Mouse (Mus musculus) lung, postnatal 4 days (tissue): ENCODE measurements around the gene Lrp6.

Experiments
- DNase-seq, 2 experiments: peaks; one replicate each; pipeline ENCODE4 v3.0.0; 2021

The Lrp6 gene

DNA sequence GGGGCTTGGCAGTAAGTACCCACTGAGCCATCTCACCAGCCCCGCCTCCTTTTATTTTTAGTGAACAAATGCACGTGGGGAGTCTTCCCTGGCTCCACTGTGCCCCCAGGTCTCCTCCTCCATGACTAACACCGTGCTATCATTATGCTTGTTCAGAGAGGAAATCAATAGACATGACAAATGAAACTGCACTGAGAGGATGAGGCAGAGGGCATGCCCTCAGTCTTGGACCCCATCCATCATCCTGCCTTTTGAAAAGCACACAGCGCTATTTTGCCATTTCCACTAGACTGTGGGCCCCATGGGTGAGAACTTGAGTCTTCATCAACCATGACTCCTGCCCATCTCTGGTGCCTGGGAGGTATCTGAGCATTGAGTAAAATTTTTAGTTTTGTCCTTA lies 135.2 kb downstream of the Lrp6 start:
- no peak for DNase-seq

DNA sequence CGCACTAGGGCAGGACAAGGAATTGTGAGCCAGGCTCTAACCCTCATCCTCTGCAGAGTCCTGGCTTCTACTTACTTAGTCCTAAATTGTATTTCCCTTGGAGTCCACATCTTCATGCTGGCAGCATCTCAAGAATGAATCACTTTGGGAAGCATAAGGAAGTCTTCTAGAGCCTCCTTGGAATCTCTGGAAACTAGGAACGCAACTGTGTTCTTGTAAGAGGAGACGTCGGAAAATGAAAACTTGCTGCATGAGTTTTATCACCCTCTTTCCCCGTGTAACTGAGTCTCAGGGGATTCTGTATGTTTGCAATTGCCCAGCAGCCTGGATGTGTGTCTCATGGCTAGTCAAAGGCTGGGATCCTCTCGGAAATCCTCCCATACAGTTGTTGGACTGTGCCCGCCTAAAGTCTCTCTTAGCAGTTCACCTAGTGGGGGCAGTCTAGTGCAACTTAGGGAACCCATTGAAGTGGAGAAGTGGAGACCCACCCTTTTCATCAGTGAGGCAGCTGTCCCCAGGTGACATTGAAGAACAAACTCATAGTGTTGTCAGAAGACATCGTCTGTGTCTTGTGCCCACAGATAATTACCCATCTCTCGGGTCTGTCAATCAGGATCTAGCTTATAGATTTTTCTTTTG lies 136.5 kb downstream of the Lrp6 start:
- no peak for DNase-seq

DNA sequence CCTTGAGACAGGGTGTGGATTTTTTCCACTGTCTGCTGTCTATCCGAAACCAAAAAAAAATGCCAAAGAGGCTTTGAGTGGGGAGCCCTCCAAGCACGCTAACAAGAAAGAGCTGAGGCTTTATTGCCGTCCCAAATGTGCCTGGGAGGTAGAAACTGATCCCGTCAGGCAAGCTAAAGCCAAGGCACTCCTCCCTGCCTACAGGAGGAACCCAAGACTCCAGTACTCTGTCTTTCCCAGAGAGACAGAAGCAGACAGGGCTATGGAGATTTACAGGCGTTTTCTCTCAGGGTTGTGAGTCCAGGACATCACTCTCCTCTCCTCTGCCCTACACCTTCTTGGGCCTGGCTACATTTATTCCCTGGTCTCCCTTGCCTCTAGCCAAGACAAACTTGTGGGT lies 138.3 kb downstream of the Lrp6 start:
- DNase-seq: no peak

DNA sequence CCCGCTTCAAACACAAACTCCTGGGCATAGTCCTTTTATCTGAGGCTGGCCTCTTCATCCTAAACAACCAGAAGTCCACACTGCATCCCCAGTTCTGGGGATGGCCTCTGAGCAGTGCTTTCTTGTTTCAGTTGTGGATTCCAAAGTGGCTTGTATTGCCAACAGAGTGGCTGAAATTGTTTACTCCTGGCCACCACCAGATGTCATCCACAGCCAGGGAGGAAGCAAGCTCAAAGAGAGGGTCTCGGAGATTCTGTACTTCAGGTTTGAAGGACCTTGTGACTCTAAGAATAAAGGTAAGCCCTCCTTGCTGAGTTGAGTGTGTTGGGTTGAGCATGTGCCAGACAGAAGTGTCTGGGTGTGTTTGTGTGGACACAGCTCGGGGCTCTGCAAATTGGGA lies 139.6 kb downstream of the Lrp6 start:
- no peak for DNase-seq

DNA sequence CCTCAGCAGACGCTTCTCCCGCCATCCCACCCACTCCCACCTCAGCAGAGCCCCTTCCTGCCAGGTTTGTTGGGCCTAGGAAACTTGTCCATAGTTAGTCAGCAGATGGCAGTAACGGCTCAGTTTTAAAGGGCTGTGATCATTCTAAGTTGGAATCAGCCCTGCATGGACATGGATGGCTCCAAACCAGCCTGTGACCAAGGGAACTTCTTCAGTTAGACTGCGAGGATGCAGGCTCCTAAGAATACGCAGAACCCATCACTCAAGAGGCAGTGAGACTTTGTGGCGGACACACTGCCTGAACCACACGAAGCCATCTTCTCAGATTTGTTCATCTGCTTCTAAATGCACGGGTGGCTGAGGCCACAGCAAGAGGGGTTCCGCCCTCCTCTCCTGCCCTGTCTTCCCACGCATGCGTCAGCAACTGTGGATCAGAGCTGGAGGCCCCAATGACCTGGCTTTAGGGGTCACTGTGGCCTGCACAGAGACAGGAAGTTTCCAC lies 141.5 kb downstream of the Lrp6 start:
- peak; percentile 72 to 79 for DNase-seq

GRCm38 (mm10) chr6:134421921-134422320 lies 144.8 kb downstream of the Lrp6 start:
- no peak for DNase-seq

DNA sequence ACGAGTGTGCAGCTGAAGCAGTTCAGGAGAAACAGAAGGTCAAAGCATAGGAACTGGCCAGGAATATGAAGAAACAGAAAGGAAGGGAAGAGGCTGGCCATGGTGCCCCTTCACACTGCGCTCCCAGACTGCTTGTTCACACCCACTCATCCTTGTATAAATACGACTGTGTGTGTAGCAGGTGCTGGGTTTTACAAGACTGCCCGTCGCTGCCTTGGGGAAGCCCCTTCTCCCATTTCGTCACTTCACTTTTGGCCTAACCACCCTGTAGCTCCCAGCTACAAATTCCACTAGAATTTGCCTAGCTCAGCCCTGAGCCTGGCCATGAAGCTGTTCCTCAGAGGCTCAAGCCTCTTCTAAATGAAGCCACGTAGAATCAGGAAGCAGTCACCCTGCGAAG lies 146.4 kb downstream of the Lrp6 start:
- peak in 1 of 2 experiments; percentile 38 for DNase-seq

DNA sequence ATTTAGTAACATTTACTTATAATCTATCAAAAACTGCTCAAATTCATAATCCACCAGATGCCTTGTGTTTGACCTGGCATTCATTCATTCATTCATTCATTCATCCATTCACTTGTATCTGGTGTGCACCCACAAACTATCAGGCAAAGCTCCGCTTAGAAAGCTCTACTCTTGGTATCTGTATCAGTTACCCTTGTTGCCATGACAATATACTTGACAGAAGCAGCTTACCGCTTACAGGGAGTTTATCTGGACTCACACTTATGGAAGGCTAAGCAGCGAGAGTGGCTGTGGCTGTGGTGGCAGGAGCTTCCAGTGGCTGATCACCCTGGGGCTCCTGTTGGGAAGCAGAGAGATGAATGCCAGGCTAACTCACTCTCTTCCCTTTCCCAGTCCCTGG lies 148.9 kb downstream of the Lrp6 start:
- no peak for DNase-seq

- DNase-seq: no peak
Observed at GRCm38 (mm10) chr6:134416556-134417105, 150.1 kb downstream of the Lrp6 start.

- DNase-seq: no peak
Observed at GRCm38 (mm10) chr6:134414532-134414883, 152.3 kb downstream of the Lrp6 start.

- peak; percentile 30 to 41 for DNase-seq
Observed at GRCm38 (mm10) chr6:134413706-134414531, 152.8 kb downstream of the Lrp6 start.

DNA sequence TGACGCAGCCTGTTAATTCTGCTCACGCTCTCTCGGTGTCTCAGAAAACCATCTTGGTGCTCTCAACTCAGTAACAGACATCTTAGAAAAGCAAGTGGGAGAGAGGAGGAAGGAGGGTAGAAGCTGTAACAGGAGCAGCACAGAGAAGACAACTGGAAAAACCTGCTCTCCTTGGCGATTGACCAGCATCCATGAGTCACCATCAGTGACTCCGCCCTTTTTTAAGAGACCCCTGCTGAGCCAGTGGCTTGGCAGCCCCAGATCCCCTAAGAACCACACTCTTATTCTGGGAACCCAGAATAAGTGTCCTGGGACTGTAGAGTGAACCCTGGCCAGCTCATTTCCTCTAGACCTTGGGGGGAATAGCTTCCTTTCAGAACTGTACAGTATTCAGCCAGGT lies 159.5 kb downstream of the Lrp6 start:
- DNase-seq: no peak

DNA sequence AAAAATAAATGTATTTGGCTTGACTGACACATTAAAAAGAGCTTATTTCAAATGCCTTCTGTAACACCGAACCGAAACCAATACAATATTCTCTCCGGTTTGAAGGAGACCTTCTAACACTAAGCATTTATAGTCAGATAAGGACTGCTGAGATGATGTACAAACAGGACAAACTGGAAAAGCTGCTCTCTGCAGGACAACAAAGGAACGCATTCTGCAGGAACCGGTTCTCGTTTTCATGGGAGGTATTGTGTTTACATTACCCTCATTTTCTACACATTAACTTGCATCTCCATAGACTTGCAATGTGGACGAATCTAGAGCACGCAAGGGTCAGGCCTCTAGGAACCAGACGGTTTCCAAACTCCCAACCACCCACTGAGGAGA lies 163.1 kb downstream of the Lrp6 start:
- DNase-seq: no peak

DNA sequence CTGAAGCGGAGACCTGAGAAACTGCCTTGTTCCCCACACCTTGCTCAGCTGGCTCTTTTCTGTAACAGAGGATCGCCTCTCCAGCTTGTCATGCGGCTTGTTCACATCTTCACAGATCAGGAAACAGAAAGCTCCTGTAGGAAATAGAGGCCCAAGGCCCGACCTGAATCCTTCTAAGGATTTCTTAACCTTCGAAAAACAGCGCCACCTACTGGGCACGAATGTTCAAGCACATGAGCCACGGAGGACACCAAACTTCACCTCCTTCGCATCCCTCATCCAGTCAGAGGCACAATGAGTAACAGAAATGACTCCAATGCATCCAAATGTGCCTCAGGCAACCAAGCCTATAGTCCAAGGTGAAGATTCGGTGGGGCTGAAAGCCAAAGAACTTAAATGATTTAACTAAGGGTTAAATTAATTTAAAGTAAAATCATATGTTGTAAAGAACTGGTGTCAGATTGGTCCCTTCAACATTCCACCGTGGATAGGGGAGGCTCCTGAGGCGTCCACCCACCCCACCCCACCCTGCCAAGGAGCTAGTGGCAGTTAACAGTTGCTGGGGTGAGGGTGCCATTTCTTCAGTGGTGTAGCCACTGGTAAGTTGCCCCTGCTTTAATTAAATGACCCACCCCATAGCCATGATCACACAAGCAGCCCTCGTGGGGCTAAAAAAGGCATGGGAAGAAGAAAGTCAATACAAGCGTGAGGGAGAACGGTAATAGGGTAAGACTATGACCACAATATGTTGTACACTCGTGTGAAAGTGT lies 163.7 kb downstream of the Lrp6 start:
- DNase-seq: peak; percentile 48 to 78
